Mouse (Mus musculus): ENCODE measurements around the gene Gm45618.
"Not testable (repeated sequence)": the region's sequence is repeated elsewhere in the genome, so short reads cannot be mapped to it uniquely, and the experiment has no call there.

DNA sequence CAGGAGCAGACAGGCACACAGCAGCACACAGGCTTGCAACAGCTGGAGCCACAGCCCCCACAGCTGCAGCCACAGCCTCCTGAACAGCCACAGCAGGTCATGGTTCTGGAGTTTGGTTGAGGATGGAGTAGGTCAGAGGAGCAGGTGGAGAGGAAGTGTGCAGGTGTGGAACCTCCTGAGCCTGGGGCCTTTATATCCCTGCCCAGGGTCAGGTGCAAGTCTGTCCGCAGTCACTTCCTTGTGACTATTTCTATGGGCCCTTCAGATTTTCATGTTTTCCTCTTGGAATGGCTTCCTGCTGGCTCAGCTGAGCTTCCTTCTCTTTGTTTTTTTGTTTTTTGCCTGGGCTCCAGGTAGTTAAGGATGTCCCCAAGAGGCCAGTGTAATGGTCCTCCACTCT, at the start of gene Gm45618:
- TF ChIP-seq CTCF (IDR thresholded peaks at IDR 0.05; ENCODE audit: borderline replicate concordance, control insufficient read depth, extremely low read depth, insufficient read depth, low read length, poor library complexity); POLR2A (IDR thresholded peaks at IDR 0.05; ENCODE audit: control insufficient read depth, extremely low read depth, insufficient read depth, low read length, poor library complexity): not testable (repeated sequence)

Data from thymus, adult 2 months (tissue).